Mouse (Mus musculus) gastrocnemius, postnatal 36 days (tissue): ENCODE data around the gene Fcer1g. TPM values are rescaled to one million over a fixed set of nuclear protein-coding genes. Genes with fewer than 3 reads are reported as not detected.

ENCODE experiments used
- DNase-seq, 2 experiments: peaks; one replicate each; pipeline ENCODE4 v3.0.0; 2022
- intact Hi-C: fragments of 180-260 bp; cut with DNase I; formaldehyde crosslinking; loops from one replicate; pipeline ENCODE4 v1.15.1; 2025
- total RNA-seq, 2 experiments: library from RNA; stranded (reverse); gene quantifications; 2 replicates each; pipeline ENCODE4 v1.2.3; 2021

The Fcer1g gene
- total RNA-seq, 2 experiments from 2014 or later: 2.5 to 4.9 TPM

DNA sequence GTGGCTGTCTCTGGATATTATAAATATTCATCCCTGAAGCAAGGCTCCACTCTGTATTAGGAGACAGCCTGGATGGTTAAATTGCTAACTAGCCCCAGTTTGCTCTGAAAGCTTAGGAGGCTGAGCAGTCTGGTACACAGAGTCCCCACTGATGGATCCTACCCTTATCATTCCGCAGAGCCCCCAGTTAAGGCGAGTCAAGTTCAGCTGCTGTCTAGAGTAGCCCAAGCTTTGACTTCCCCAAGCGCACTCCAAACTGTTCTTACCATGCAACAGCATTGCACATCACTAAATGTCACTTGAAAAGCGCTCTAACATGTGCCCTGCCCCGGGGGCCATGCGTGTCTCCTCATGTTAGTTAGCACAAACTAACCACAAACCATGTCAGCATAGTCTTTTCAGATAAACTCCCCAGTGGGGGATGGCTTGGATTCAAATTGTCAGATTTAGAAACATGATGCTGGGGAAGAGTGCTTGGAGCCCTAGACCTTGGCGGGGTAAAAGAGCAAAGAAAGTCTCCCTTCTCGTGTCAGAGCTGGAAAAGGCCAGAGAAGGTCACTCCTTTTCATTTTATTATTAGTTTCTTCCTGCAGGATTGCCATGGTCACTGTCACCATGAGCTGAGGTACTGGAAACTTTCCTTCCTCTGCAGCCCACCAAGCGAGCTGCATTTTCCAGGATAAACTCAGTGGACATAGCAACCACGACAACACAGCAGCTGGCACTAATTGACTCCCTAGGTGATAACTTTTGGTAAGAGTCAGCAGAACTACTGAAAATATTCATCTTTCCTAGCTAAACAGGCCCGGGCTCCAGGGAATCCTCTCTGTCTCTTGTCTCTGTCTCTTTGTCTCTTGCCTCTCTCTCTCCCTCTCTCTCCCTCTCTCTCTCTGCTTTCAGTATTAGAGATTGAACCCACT lies 40.0 kb downstream of the Fcer1g start:
- intact Hi-C loops: no loop called here
- DNase-seq: no peak

DNA sequence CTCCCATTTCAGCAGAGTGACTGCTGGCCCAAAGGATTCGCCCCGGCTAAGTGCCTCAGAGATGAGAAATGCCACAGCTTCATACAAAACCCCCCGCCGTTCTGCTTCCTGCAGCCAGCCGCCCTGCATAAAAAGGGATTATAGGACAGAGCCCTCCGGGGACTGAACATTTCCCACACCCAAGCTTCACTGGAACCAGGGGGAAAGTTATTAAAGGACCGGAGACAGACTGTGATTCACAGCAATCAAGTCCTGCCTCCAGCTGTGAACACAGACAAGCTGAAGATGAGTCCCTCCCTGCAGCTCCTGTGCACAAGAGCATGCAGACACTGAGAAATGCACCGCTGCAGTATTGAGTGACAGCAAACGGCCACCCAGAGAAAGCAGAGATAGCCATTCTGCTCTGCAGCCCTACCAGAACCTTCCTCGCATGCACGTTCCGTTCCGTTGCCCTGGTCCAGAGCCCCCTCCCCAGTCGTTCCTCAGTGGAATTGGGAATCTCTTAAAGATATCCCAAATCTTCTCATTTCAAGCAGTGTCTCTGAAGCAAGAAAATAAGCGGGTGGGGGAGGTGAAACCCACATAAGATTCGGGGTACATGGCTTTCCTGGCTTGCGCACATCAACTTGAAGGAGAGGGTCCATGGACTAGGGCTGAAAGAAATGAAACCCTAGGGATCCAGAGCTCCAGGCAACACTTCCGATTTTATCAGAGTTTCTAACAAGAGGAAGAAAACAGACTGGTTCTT lies 40.9 kb downstream of the Fcer1g start:
- DNase-seq: no peak
- intact Hi-C loops: no loop called here

DNA sequence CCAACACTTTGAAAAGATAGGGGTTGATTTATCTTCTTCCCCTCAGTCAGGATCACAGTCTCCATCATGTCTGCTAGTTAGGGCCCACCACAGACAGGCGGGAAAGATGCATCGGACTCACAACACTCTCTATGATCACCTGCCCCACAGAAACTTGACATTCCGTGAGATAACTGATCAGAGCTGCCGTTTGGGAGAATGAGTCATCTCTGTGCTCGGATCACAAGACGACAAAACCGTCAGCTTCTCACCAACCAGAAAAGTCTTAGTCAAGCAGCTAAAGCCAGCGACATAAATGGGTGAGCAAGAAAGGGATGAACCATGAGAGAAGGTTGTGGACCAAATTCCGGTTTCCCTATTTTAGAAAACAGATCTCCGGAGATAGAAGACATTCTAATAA lies 41.9 kb downstream of the Fcer1g start:
- intact Hi-C loops: no loop called here

DNA sequence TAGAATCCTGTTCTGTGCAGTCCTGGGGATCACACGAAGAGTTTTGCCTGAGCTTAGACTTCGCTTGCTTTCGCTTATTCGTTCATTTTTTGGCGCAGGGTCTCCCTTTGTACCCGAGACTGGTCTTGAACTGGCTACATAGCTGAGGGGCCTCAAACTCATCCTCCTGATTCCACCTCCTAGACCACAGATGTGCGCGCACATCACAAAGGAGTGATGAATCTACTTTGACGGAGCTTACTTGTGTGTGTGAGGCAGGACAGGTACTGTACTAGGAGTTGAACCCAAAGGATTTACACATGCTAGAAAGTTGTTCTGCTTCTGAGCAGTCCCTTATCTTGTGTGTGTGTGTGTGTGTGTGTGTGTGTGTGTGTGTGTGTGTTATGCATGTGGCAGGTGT lies 43.3 kb downstream of the Fcer1g start:
- intact Hi-C loops: no loop called here
- DNase-seq: no peak

More for the DNA sequence above, 41.9 kb downstream of the Fcer1g start:
- DNase-seq: no peak

DNA sequence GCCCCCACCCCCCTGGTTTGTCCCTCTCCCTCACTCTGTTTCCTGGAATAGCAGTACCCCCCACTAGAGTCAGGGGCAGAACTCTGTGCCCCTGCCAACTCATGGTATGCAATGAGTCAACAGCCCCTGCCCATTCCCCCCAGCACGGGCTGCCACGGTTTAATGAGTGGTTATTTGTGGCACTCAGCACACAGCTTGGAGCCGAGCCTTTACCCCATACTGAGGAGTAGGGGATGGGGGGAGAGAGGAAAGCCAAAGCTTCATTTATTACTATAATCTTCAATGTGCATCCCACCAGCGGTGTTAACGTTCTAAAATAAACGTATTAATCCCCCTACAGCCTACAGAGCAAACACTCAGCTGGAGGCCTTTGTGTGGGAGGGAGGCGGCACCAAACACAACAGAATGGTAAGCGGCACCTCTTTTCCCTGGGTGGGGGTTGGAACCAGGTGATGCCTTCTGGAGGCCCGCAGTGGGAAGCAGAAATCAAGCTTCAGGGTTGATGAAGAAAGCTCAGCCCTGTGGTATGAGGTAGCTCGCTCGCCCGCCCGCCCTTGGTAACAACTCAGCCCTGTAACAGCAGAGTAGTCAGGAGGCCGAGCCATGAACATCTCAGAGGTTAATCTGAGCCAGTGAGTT lies 44.6 kb downstream of the Fcer1g start:
- no peak for DNase-seq
- intact Hi-C loops: no loop called here

DNA sequence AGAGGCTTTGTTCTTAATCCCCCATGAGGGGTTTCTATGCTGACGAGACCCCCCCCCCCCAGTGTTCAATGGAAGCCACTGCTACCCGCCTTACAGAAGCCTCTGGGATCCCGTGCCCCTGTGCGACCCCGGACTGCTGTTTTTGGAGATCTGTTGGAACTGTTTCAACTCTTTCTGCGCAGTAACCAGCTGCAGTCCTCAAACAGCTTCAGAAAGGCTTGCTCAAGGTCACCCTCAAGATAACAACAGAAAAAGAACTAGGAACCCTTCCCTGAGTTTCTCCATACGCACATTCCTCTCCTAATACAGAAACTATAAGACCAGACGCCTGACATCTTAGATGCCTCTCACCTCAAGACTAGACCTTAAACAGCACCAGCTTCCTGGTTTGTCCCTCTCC lies 45.1 kb downstream of the Fcer1g start:
- intact Hi-C loops: no loop called here
- DNase-seq: no peak

DNA sequence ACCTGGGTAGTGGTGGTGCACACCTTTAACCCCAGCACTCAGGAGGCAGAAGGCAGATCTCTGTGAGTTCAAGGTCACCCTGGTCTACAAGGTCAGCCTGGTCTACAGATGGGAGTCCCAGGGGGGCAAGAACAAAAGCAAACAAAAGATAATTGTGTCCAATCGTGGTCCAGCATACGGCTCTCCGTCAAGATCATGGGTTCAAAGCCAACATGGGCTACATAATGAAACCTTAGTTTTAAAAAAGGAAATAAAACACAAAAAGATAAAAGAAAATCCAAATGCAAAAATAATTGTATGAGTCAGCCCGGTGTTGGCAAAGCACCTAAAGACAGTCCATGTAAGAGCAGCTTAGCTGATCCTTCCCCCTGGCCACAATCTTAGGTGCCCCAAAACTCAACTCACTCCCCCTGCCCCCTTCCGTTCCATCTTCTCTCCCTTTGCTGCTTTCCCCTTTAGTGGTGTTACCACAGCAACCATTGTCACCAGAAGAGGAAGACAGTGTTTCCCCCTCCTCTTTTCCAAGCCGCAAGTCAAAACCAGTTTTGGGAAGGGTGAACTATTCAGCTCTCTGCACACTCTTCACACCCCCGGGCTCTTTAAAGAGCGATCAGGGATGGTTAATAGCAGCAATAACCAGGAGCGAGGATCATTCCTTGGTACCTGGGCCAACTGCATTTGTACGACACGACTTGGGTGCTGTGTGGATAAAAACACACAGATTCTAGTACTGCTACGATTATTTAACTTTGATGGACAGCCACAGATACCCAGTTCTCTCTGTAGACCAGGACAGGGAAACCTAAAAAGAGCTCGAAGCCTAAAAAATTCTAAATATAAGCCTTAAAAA lies 46.1 kb downstream of the Fcer1g start:
- no peak for DNase-seq
- intact Hi-C loops: no loop called here

DNA sequence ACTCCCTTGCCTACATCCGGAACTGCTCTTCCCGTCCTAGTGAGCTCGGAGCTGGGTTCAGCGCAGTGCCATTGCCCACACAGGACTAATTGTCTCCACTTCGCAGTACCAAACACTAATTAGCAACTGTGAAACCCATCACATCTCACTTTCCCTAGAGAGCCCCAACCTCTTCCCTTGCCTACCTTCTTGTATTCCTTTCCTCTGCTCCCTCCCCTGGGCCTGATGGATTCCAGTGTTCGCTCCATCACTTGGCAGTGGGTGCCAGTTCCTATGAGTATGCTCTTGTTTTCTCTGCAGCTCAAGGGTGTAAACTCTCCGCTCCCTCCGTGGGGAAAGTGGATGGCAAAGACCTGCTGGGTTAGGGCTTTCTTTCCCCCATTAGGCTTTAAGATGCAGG lies 48.5 kb downstream of the Fcer1g start:
- DNase-seq: no peak
- intact Hi-C loops: no loop called here

DNA sequence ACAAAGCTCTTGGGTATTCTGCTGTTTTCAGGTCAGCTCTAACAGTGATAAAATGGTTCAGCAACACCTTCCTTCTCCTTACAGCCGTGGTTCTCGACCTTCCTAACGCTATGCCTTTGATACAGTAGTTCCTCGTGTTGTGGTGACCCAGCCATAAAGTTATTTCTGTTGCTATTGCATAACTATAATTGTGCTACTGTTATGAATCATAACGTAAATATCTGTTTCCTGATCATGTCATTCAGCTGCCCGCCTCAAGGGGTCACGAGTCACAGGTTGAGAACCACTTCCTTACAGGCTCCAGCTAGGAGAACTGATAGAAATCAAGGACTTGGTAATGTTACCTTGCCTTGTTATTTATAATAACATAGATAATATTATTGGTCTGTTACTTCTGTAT lies 49.9 kb downstream of the Fcer1g start:
- DNase-seq: no peak
- intact Hi-C loops: no loop called here

DNA sequence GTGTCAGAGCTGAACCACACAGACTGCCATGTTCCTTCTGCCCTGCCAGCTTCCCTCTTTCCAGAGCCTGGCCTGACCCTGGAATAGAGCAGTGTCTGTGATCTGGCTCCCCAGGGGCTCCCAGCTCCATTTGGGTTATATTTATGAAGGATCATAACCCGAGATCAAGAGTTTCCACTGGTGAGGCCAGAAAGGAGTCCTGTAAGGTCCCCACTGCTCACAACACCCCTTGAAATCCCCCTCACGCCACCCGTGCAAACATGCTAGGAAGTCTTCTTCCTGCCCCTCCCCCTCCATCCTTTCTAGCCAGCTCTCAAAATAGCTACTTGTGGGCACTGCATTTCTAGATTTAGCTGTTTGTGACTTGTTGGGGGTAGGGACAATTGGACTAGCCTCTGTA lies 50.5 kb downstream of the Fcer1g start:
- intact Hi-C loops: no loop called here
- peak in 1 of 2 experiments; percentile 29 for DNase-seq

DNA sequence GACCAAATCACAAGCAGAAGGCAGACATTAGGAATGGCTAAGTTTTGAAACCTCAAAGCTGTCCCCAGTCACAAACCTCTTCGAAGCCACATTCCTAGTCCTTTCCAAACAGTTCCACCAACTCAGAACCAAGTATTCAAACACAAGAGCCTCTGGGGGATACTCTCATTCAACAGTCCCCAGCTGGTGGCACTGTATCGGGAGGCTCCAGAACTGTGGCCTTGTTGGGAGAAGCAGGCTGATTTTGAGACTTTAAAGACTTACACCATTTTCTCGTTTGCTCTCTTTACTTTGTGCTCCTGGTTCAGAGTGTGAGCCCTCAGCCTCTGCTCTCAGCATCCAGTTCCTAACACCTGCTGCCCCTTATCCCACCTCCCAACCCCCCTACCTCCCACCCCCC lies 51.1 kb downstream of the Fcer1g start:
- intact Hi-C loops: no loop called here
- DNase-seq: no peak

Other genes with a start within 250 kb of the Fcer1g start
- not detected for gene Fcgr4, start 215.4 kb downstream of the Fcer1g start, total RNA-seq
- 1 to 10 TPM; 2.6 to 4.6 TPM for gene Fcgr3, start 169.4 kb downstream of the Fcer1g start, total RNA-seq
- under 1 TPM; 0.54 to 0.91 TPM for gene Cfap126, start 120.4 kb downstream of the Fcer1g start, total RNA-seq
- 100 to 1,000 TPM; 691 to 738 TPM for gene Sdhc, start 83.8 kb downstream of the Fcer1g start, total RNA-seq
- gene Mpz, start 83.7 kb downstream of the Fcer1g start, total RNA-seq: 100 to 1,000 TPM in 1 of 2 experiments, 10 to 100 TPM in 1; 33.1 to 105 TPM
- gene Pcp4l1, start 38.1 kb downstream of the Fcer1g start, total RNA-seq: 10 to 100 TPM; 48.8 to 49.5 TPM
- not detected for gene Nr1i3, start 20.4 kb downstream of the Fcer1g start, total RNA-seq
- 10 to 100 TPM; 52.0 to 54.8 TPM for gene Tomm40l, start 11.9 kb downstream of the Fcer1g start, total RNA-seq
- 1 to 10 TPM in 1 of 2 experiments, not detected in 1; 1.7 TPM for gene Apoa2, start 9.3 kb downstream of the Fcer1g start, total RNA-seq
- gene Adamts4, start 16.1 kb upstream of the Fcer1g start, total RNA-seq: under 1 TPM; 0.28 to 0.54 TPM
- 100 to 1,000 TPM; 874 to 989 TPM for gene Ndufs2, start 17.0 kb upstream of the Fcer1g start, total RNA-seq
- 10 to 100 TPM in 1 of 2 experiments, 1 to 10 TPM in 1; 9.6 to 10.5 TPM for gene B4galt3, start 36.0 kb upstream of the Fcer1g start, total RNA-seq
- gene Ppox, start 46.8 kb upstream of the Fcer1g start, total RNA-seq: 1 to 10 TPM; 8.7 TPM
- gene Usp21, start 53.6 kb upstream of the Fcer1g start, total RNA-seq: 10 to 100 TPM; 13.5 to 13.8 TPM
- gene Ufc1, start 60.7 kb upstream of the Fcer1g start, total RNA-seq: 10 to 100 TPM; 80.9 to 82.2 TPM
- 10 to 100 TPM; 26.6 to 31.1 TPM for gene Dedd, start 94.8 kb upstream of the Fcer1g start, total RNA-seq
- gene Nit1, start 111.3 kb upstream of the Fcer1g start, total RNA-seq: 10 to 100 TPM; 23.2 to 23.9 TPM
- gene Pfdn2, start 111.3 kb upstream of the Fcer1g start, total RNA-seq: 10 to 100 TPM; 85.7 to 91.7 TPM
- gene Klhdc9, start 126.4 kb upstream of the Fcer1g start, total RNA-seq: not detected
- gene Nectin4, start 135.7 kb upstream of the Fcer1g start, total RNA-seq: under 1 TPM in 1 of 2 experiments, not detected in 1; 0.07 TPM
- gene Arhgap30, start 154.6 kb upstream of the Fcer1g start, total RNA-seq: under 1 TPM; 0.94 to 0.99 TPM
- 10 to 100 TPM; 25.7 to 27.7 TPM for gene Usf1, start 176.9 kb upstream of the Fcer1g start, total RNA-seq
- gene Tstd1, start 184.5 kb upstream of the Fcer1g start, total RNA-seq: under 1 TPM in 1 of 2 experiments, not detected in 1; 0.69 TPM
- gene F11r, start 203.2 kb upstream of the Fcer1g start, total RNA-seq: 1 to 10 TPM; 4.9 to 5.4 TPM